Mouse (Mus musculus): ENCODE data around the gene Plekho1.
A peak's percentile ranks its signal among the peaks of the same experiment; 100 is the strongest.

Gene Plekho1

DNA sequence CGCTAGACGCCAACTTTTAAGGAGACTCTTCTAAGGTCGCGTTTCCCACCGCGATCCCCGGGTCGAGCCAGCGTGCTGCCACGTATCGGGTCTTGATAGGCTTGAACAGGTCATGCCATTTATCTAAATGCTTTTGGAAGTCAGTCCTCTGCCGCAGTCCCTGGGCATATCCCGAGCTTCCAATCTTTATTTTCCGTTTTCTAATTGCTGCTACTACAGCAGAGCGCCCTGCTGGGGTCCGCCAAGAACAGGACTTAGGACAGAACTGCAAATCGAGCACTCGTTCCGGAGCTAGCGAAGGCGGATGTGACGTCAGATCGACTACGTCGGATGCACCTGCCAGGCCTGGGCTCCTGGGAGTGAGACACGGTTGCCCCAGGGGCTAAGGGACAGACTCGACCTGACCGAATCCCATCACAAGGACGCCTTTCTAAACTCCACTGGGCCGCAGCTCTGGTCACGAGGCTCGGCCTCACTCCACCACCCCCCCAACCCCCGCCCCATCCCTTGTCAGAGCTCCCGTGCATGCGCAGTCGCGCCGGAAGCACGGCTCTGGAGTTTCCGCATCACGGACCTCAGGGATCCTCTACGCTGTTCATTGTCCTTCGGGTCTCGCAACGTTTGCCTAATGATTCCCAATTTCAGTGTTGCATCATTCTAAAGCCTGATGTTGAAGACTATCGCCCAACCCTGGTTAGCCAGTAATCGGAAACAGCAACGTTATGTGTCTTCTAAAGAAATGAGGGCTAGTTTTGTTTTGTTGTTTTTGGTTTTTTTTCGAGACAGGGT is 44.8 kb downstream of the Plekho1 start:
- peak; percentile 98 for DNase-seq (ENCODE audit: low read depth, low spot score)

- DNase-seq (ENCODE audit: low read depth, low spot score), result no peak
Observed at GRCm38 (mm10) chr3:95948325-95948724, 47.5 kb downstream of the Plekho1 start.

DNA sequence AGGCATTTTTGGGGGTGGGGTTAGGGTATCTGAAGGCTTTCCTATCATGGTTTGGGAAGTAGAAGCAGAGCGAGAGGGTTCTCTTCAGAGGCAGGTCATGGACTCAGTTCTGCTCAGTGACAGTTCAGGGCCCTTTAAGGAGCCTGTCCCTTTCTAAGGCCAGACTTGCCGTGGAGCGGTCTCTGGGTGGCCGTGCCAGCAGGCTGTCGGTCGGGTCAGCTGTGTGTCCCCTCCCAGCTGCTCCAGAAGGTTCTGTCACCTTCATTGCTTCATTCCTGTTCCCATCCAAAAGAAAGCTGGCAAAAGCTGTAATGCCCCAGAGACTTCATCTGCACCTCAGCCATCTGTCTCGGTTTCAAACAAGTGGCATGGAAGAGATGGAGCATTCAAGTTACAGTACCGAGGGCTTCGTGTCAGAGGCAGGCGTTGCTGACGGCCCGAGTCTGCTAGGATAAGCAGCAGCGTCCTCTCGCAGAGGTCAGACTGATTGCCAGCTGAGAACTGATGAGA is 50.0 kb downstream of the Plekho1 start:
- DNase-seq (ENCODE audit: low read depth, low spot score), result no peak

- no peak for DNase-seq (ENCODE audit: low read depth, low spot score)
Observed at GRCm38 (mm10) chr3:95944742-95945141, 51.1 kb downstream of the Plekho1 start.

DNA sequence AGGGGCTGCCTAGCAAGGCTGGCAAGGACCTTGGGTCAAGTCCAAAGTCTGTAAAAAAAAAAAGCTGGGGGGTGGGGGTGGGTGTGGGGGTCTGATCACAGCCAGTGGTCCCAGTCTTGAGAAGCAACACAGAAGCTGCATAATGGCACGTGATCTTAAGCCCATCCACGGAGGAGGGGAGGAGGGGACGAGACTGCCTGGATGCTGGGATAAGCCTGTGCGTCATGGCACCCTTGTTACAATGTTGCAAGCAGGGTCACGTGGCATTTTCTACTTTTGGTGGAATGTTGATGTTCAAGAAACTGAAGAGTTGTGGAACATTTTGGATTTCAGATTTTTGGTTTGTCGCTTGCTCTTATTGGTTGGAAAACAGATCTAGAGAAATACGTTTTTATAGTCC is 52.6 kb downstream of the Plekho1 start:
- DNase-seq (ENCODE audit: low read depth, low spot score), result no peak

DNA sequence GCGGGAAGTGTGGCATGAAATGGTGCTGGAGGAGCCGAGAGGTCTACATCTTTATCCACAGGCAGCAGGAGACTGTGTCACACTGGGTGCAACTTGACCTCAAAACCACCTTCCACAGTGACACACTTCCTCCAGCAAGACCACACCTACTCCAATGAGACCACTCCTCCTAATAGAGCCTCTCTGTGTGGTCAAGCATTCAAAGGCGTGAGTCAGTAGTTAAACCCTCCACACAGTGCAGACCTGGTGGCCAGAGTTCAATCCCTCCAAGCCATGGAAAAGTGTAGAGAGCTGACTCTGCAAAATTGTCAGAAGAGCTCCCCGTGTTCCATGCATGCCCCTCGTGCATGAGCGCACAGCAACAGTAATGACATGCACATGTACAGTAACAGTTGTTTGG is 53.1 kb downstream of the Plekho1 start:
- no peak for DNase-seq (ENCODE audit: low read depth, low spot score)

DNA sequence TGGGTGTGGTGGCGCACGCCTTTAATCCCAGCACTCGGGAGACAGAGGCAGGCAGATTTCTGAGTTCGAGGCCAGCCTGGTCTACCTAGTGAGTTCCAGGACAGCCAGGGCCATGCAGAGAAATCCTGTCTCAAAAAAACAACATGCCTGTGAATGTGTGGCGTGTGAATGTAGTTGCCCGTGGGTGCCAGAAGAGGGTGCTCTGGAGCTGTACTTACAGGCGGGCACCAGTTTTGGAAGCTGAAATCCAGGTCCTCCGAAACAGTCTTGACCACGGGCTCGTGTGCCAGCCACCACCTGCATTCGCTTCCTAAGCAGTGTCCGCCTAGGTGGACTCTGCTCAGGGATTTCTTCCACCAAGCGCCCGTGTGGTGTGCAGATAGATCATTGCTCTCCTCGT is 57.0 kb downstream of the Plekho1 start:
- peak; percentile 13 for DNase-seq (ENCODE audit: low read depth, low spot score)

Measured in brain, adult 2 months (tissue).